Mouse (Mus musculus) kidney, adult 2 months (tissue): ENCODE data around the gene Cobll1. TPM values are rescaled to one million over a fixed set of nuclear protein-coding genes. Genes with fewer than 3 reads are reported as not detected.

Experiments
- DNase-seq: peaks from one replicate; pipeline ENCODE4 v3.0.0; 2021
- H3K27ac ChIP-seq: fragments of 200-500 bp; 2 replicates; pipeline ENCODE4 v1.5.1; 2012; ENCODE audit warnings: low read depth, low read length, control low read depth, inconsistent platforms; ENCODE audit not compliant: insufficient read depth
- H3K27me3 ChIP-seq: fragments of 200-500 bp; replicated peaks from 2 replicates; pipeline ENCODE4 v1.6.1; 2012; ENCODE audit warnings: mild to moderate bottlenecking, moderate library complexity, low read length, inconsistent platforms; ENCODE audit not compliant: control insufficient read depth, insufficient read depth
- H3K36me3 ChIP-seq: fragments of 200-500 bp; 2 replicates; pipeline ENCODE4 v1.6.1; 2012; ENCODE audit warnings: mild to moderate bottlenecking, moderate library complexity, low read length, inconsistent platforms; ENCODE audit not compliant: control insufficient read depth, insufficient read depth
- H3K4me1 ChIP-seq: fragments of 200-500 bp; 2 replicates; pipeline ENCODE4 v1.6.1; 2011; ENCODE audit warnings: low read length; ENCODE audit not compliant: control insufficient read depth, insufficient read depth
- H3K4me3 ChIP-seq: fragments of 200-500 bp; 2 replicates; pipeline ENCODE4 v1.5.1; 2011; ENCODE audit warnings: mild to moderate bottlenecking, low read depth, low read length, control low read depth; ENCODE audit not compliant: insufficient read depth
- CTCF ChIP-seq: fragments of 200-500 bp; conservative IDR thresholded peaks from 2 replicates; pipeline ENCODE4 v1.5.1; 2011; ENCODE audit warnings: low read depth, mild to moderate bottlenecking, control low read depth, low read length, moderate library complexity, mixed read lengths; ENCODE audit not compliant: insufficient read depth, insufficient read length
- POLR2A ChIP-seq: fragments of 200-500 bp; IDR thresholded peaks from one replicate; pipeline ENCODE4 v1.6.1; 2011; ENCODE audit warnings: low read depth, low read length, control low read depth
- WGBS: fragments of 180-500 bp; shearing (Covaris S2); methylation state at CpG from one replicate; pipeline ENCODE4 v1.1.7; 2018; 5-methylcytosine and 5-hydroxymethylcytosine counted together
- polyA plus RNA-seq: library from polyadenylated mRNA; depleted of rRNA; stranded (reverse); fragments of >200 nt; gene quantifications from 2 replicates; pipeline ENCODE4 v1.2.3, GENCODE M21; 2012

Cobll1 gene
- polyA plus RNA-seq, 1 experiment = 51.7 TPM

GRCm38 (mm10) chr2:65223956-65224735 is 15.1 kb downstream of the Cobll1 start:
- 49% methylated on average over 12 of the region's 12 CpGs for WGBS

GRCm38 (mm10) chr2:65223012-65223411 is 16.2 kb downstream of the Cobll1 start:
- peak overlapping the region; percentile 13 for H3K27ac ChIP-seq
- DNase-seq = no peak
- 55% methylated on average over 8 of the region's 8 CpGs for whole genome bisulfite sequencing
- H3K4me1 ChIP-seq = peaks cover 48% of the 10 kb centered on the region
- no peaks in the 10 kb centered on the region for H3K36me3 ChIP-seq
- TF ChIP-seq CTCF (no peak), POLR2A (no peak)
- no peak overlapping the region for H3K4me3 ChIP-seq
- H3K27me3 ChIP-seq = no peaks in the 10 kb centered on the region

More at GRCm38 (mm10) chr2:65223956-65224735, 15.1 kb downstream of the Cobll1 start:
- Histone ChIP-seq H3K27me3 (no peaks in the 10 kb centered on the region), H3K4me3 (no peak overlapping the region), H3K4me1 (peaks cover 55% of the 10 kb centered on the region), H3K27ac (peak overlapping the region; percentile 52; the same call in 1 of the 2 replicates), H3K36me3 (no peaks in the 10 kb centered on the region)
- DNase-seq = no peak
- TF ChIP-seq CTCF = no peak
- no peak for TF ChIP-seq POLR2A

GRCm38 (mm10) chr2:65221646-65222045 is 17.6 kb downstream of the Cobll1 start:
- H3K27me3 ChIP-seq = no peaks in the 10 kb centered on the region
- WGBS = 33% methylated on average over 2 of the region's 2 CpGs
- H3K4me3 ChIP-seq = no peak overlapping the region
- H3K36me3 ChIP-seq = no peaks in the 10 kb centered on the region; the same call in 1 of the 2 replicates
- peak overlapping the region; percentile 13; the same call in 1 of the 2 replicates for H3K27ac ChIP-seq
- no peak for TF ChIP-seq CTCF
- no peak for TF ChIP-seq POLR2A
- H3K4me1 ChIP-seq = peaks cover 50% of the 10 kb centered on the region
- no peak for DNase-seq

- Histone ChIP-seq H3K27me3 (no peaks in the 10 kb centered on the region), H3K4me1 (peaks cover 53% of the 10 kb centered on the region), H3K36me3 (no peaks in the 10 kb centered on the region; the same call in 1 of the 2 replicates), H3K27ac (peak overlapping the region; percentile 24; the same call in 1 of the 2 replicates), H3K4me3 (no peak overlapping the region)
- no peak for TF ChIP-seq POLR2A
- no peak for TF ChIP-seq CTCF
- peak; percentile 66 for DNase-seq
- WGBS = 42% methylated on average over 1 of the region's 1 CpGs
These were observed 18.6 kb downstream of the Cobll1 start for GRCm38 (mm10) chr2:65220563-65220962.

- 38% methylated on average over 11 of the region's 11 CpGs for WGBS
- peaks cover 55% of the 10 kb centered on the region for H3K4me1 ChIP-seq
- no peaks in the 10 kb centered on the region; the same call in 1 of the 2 replicates for H3K36me3 ChIP-seq
- peak; percentile 85 for DNase-seq
- H3K4me3 ChIP-seq = no peak overlapping the region
- peak overlapping the region; percentile 81 for H3K27ac ChIP-seq
- TF ChIP-seq CTCF (no peak), POLR2A (no peak)
- H3K27me3 ChIP-seq = no peaks in the 10 kb centered on the region
These were observed 19.6 kb downstream of the Cobll1 start for GRCm38 (mm10) chr2:65219375-65220135.

- TF ChIP-seq CTCF (no peak), POLR2A (peak; percentile 21)
- Histone ChIP-seq H3K4me1 (peaks cover 58% of the 10 kb centered on the region), H3K27ac (peak overlapping the region; percentile 100), H3K27me3 (no peaks in the 10 kb centered on the region), H3K4me3 (no peak overlapping the region), H3K36me3 (no peaks in the 10 kb centered on the region; the same call in 1 of the 2 replicates)
- WGBS = 39% methylated on average over 9 of the region's 9 CpGs
- DNase-seq = peak; percentile 96
These were observed 20.9 kb downstream of the Cobll1 start for GRCm38 (mm10) chr2:65218318-65218717.
